Mouse (Mus musculus) brain, embryonic 14.5 days (tissue): ENCODE measurements around the gene Got1. TPM values are rescaled to one million over a fixed set of nuclear protein-coding genes. Genes with fewer than 3 reads are reported as not detected.
A peak's percentile ranks its signal among the peaks of the same experiment; 100 is the strongest.
"Not testable (repeated sequence)": the region's sequence is repeated elsewhere in the genome, so short reads cannot be mapped to it uniquely, and the experiment has no call there.

Source experiments
- DNase-seq: peaks from one replicate; pipeline ENCODE4 v3.0.0-alpha.2; 2011; ENCODE audit warnings: low read depth
- CTCF ChIP-seq: fragments of 200-500 bp; IDR thresholded peaks from 2 replicates; pipeline ENCODE4 v1.5.1; 2012; ENCODE audit warnings: inconsistent platforms, mild to moderate bottlenecking, moderate library complexity, borderline replicate concordance; ENCODE audit not compliant: insufficient read depth, insufficient read length; ENCODE audit errors: extremely low read depth
- POLR2A ChIP-seq: fragments of 200-500 bp; IDR thresholded peaks from 2 replicates; pipeline ENCODE4 v1.6.1; 2012; ENCODE audit warnings: mild to moderate bottlenecking, inconsistent platforms, borderline replicate concordance; ENCODE audit not compliant: poor library complexity, insufficient read depth, insufficient read length, severe bottlenecking; ENCODE audit errors: extremely low read depth
- polyA plus RNA-seq: library from polyadenylated mRNA; depleted of rRNA; stranded (reverse); fragments of >200 nt; gene quantifications from 2 replicates; pipeline ENCODE4 v1.2.3, GENCODE M21; 2012

The Got1 gene
- polyA plus RNA-seq, 1 experiment = 66.7 TPM

DNA sequence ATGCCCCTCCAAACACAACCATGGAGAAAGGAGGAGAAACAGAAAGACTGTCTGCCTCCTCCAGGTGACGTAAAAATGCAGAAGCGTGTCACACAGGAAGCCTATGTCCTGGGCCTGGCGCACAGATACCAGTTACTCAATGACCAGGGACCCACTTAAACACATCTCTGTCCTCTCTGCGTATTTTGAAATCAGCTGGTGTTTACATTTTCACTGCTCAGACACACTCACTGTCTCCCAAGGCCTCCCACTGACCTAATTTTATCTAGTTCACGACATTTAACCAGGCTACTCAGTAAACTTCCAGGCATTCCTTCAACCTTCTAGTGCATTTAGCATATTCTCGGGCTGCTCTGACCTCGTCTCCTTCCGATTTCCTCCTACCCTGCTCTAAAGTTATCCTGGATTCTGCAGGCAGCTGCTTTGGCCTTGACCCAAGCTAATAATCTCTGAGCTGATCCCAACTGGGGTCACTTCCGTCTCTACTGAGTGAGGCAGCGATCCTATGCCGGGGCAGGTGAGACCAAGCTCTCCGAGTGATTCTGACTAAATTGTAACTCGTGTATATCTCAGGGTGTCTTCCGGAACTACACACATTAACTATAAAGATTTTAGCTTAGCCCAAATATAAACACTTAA is 7.9 kb downstream of the Got1 start:
- no peak for TF ChIP-seq CTCF
- TF ChIP-seq POLR2A = no peak
- no peak for DNase-seq

DNA sequence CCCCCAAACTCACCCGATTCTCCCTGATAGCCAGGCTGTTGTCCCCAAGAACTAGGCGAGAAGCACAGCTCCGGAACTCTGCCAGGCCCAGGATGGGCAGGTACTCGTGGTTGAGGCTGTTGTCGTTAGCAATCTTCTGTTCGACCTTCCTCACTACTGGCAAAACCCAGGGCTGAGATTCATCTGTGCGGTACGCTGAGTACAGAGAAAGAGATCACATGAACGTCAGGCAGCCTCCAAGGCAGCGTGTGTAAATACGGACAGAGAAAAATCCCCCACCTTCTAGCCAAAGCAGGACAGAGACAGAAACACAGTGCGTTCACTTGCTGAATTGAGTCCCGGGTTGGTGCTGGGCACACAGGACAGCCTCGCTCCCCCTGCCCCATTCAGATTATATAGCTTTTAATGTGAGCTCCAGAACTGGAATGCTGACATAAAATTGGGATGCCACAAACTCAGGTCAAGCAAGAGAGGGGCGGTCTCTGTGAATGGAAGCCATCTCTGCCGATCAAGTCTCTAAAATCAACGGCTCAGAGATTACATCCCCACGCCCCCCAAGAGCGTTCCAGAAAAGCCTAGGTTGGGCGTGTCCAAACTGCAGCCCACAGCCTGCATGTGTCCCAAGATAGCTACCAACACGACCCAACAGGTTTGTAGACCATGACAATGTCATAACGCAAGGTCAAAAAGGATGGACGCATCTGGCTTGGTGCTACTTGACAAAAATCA is 8.6 kb downstream of the Got1 start:
- TF ChIP-seq CTCF = no peak
- TF ChIP-seq POLR2A = no peak
- no peak for DNase-seq

DNA sequence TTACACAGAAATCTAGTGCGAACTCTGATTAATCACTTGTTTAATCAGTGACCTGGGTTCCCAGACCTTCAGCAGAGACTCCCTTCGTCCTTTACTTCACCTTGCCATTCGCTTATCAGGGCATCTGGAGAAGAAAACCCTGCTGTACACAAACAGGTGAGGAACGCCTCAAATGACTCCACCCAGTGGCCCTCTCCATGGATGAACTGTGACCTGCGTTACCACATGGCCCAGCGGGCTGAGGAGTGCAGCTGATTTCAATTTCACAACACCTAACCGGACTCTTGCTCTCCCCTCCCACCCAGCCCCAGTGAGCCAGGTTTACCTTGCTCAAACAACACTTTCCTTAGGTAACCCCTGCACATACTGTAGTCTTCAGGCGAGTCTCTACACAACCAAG is 10.5 kb downstream of the Got1 start:
- DNase-seq = no peak
- no peak for TF ChIP-seq CTCF
- no peak for TF ChIP-seq POLR2A

DNA sequence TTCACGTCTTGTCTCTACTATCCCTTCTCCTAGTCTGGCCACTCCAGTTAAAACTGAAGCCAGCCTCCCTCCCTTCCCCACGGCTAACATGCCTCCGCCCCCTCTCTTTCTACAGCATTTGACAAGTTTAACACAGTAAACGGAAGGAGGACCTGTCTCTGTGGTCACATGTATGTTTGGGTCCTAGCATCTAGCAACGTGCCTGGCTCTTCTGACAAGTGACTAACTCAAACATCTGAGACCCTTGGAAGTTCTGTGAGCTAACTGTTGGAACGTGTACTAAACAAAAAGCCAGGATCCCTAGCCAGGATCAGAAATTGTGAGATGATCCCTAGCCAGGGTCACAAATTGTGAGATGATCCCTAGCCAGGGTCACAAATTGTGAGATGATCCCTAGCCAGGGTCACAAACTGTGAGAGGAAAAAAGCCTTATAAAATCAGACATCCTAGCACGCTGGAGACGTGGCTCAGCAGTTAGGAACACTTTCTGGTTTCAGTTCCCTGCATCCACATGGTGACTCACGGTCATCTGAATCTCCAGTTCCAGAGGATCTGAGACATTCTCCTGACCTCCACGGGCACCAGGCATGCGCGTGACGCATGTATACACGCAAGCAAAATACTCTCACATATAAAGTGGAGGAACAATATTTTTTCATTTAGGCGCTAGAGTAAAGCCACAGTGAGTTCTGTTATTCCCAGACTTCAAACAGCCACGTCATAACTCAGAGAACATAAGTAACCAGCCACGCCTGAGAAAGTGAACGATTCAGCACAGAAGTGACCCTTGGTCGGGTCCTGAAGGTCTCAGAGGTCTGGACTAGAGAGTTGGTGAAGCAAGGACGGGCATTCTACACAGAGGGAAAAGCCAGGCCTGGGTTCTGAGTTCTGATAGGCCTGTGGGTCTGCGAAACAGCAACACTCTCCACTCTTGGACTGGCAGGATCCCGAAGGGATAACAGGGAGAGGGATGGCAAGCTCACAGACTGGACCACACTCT is 12.5 kb downstream of the Got1 start:
- no peak for TF ChIP-seq POLR2A
- TF ChIP-seq CTCF = no peak
- no peak for DNase-seq

DNA sequence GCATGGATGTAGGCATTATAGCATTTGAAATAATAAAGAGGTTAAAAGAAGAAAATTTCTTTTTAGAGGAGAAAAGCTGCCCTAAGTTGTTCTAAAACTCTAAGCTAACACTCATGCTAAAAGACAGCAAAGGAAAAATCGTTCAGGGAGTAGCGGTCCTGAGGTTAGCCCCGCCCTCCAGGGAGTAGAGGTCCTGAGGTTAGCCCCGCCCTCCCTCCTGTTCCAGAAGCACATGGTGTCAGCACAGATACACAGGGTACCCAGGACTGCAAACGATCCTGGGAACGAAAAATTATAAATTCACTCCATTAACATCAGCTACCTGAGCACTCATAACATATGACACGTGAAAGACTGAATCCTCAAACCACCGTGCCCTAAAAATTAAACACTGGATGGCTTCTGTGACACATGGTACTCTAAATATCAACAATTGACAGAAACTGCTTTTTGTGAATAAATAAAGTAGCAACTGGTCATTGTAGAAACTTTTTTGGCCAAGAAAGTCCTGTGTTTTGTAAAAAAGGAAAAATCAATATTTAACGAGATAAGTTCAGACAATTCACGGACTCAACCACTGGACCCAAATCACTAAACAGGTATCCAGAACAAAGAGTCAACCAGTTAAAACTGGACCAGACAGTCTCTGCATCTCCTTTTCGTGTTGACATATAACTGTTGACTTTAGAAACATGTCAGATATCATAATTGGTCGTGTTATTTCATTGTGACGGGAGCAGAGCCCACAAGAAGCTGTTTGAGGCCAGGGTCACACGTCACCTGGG is 13.8 kb downstream of the Got1 start:
- DNase-seq = no peak
- TF ChIP-seq POLR2A = no peak
- TF ChIP-seq CTCF = no peak

DNA sequence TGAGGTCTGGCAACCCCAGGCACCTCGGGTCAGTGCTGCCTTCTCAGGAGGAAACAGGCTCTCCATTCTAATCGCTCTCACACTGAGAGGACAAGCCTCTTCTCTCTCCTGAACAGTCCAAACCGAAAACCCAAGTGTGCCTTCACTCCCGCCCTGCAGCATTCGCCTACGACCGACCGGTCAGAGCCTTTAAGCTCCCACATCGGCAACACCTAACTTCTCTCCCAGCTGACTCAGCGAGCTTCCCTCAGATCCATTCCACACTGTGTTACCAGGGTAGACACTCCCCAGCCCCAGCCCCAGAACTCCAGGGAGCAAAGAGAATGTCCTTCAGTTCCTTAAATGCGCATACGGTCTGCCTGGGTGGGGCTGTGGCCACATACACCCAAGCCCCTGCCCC is 19.0 kb downstream of the Got1 start:
- TF ChIP-seq POLR2A (no peak), CTCF (no peak)
- no peak for DNase-seq

DNA sequence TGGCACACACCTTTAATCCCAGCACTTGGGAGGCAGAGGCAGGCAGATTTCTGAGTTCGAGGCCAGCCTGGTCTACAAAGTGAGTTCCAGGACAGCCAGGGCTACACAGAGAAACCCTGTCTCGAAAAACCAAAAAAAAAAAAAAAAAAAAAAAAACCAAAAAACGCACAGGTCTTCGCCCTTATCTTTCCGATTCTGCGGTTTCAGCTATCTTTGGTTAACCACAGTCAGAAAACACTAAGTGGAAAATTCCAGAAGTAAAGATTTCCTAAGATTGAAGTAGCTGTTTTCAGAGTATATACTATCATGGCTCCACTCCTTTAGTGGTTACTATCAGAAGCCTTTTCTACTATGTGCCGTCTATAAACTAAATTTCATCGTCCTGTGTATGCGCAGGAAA is 20.8 kb downstream of the Got1 start:
- not testable (repeated sequence) for DNase-seq

DNA sequence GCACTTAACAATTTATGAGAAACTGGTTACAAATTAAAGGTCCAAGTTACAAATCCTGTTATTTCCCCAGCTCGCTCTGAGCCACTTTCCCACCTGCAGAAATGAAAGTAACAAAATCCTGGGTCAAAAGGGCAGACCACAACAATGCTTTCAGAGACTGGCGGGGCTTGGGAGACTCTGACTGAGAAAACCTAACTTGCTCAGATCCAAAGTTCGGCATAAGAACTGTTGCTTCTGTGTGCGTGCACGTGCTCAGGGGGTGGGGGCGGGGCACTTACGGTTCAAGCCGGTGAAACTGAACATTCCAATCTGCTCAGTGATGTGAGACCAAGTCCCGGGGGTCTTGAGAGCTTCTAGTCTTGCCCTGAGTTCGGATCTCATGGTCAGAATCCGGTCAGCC is 21.8 kb downstream of the Got1 start:
- TF ChIP-seq CTCF (no peak), POLR2A (no peak)
- DNase-seq = no peak

DNA sequence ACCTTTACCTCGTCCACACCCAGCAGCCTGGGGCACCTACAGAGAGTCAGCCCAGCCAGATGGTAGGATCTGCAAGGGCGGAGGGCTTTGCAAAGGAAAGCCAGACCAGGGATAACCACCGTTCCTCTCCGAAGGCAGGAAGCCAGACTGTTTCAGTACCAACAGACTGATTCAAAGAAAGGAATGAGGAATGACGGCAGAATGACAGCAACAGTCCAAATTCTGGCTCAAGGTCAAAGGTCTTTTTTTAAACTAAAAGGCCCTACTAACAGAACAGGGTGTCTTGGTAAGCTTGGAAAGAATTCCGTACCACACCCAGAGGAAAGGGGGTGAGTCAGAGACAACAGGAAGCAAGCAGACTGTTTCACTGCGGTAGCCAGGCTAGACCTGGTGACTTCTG is 25.5 kb downstream of the Got1 start:
- TF ChIP-seq POLR2A (no peak), CTCF (no peak)
- DNase-seq = no peak

DNA sequence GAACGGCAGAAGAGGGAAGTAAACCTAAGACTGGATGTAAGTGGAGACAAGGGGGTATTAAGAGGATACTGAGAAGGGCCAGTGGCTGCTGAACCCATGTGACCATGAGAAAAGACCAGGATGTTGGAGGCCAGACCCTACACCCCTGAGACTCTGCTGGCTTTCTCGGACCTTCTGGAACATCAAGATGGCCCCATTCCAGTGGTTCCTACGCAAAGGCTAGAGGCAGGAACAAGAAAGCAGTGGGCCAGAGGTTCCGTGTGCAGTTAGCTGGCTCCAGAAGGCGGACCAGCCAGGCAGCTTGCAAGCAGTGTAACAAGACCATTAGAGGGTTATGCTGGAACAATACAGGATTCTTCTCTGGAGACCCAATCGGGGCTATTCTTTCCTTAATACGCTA is 27.0 kb downstream of the Got1 start:
- DNase-seq = no peak
- TF ChIP-seq CTCF (no peak), POLR2A (no peak)

DNA sequence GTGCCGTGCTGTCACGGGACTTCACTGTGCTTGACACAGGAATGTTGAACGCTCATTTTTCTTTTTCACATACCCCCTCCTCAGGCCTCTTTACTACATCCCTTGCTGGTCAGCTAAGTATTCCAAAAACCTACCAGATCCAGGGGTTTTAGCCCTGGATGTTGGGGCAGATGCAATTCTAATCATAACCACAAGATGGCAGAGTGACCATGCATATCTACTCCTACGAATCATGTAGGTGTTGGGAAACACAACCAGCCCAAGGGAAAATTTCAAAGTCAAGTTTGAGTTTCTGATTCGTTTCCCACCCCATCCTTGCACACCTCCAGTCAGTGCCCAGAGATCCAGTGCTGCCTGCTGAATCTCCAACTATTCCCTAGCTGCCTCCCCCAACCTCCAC is 28.6 kb downstream of the Got1 start:
- TF ChIP-seq POLR2A = no peak
- peak; percentile 77; the same call in 1 of the 2 replicates for TF ChIP-seq CTCF
- DNase-seq = peak; percentile 73
